Mouse (Mus musculus) cerebellum, adult 2 months (tissue): ENCODE data around the gene Ugt1a6b.

ENCODE experiments used
- CTCF ChIP-seq: fragments of 200-500 bp; IDR thresholded peaks from 2 replicates; pipeline ENCODE4 v1.5.1; 2011; ENCODE audit warnings: low read depth, mild to moderate bottlenecking, control low read depth, low read length, moderate library complexity, borderline replicate concordance; ENCODE audit not compliant: insufficient read depth
- POLR2A ChIP-seq: fragments of 200-500 bp; IDR thresholded peaks from 2 replicates; pipeline ENCODE4 v1.6.1; 2011; ENCODE audit warnings: low read length, control low read depth, borderline replicate concordance; ENCODE audit not compliant: insufficient read depth

DNA sequence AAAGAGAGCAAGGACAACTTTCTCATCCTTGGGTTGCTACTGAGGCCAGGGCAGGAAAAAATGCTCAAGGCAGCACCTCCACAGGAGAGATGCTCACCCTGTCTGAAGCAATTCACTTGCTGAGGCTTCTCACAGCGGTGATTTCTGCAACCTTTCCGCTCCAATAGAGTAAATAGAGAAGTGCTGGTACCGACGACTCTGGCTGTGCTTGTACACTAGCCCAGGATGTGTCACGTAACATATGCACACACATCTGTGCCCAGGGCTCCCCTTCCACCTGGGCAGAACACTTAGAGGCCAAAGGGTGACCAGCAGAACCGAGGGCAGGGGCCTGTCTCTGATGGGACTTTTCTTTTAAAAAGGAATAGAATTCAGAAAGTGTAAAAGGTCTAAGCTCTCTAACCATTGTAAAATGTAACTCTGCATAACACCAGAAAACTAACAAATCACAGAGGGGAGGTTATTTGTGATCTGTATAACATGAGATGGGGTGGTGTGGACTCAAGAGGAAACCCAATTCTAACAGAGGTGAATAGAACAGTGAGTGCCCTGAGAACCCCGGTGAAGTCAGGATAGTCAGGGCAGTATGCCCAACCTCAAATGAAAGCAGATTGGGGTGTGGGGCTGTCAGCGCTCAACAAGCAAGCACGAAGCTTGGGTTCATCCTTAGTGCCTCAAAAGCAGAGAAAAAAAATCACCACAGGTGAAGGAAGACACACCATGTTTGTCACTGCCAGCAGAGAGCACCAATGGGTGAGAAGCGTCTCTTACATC is 157.7 kb downstream of the Ugt1a6b start:
- no peak for TF ChIP-seq CTCF
- no peak for TF ChIP-seq POLR2A
